Mouse (Mus musculus): ENCODE data around the gene Hivep2. TPM values are rescaled to one million over a fixed set of nuclear protein-coding genes. Genes with fewer than 3 reads are reported as not detected.

Hivep2 gene
- 10 to 100 TPM; 28.1 to 28.8 TPM for total RNA-seq (2021)
- long read RNA-seq, experiment 1, partial matches to known transcripts = 1 of 3 reads
- long read RNA-seq, experiment 1, other reads (novel, unspliced or antisense) = 2 of 3 reads
- long read RNA-seq, experiment 2, partial matches to known transcripts = 2 of 4 reads
- long read RNA-seq, experiment 2, other reads (novel, unspliced or antisense) = 2 of 4 reads

GRCm38 (mm10) chr10:13965974-13966829 is at the start of gene Hivep2:
TSS of gene Hivep2 (plus strand) at chr10:13966075.
- intact Hi-C loops (cut with DNase I) = loop anchor here (1.0 to 5.0 kb wide), 6 partner anchors 17 to 356 kb away; no protein-coding TSS in a partner anchor
- peak; percentile 69 to 72 for DNase-seq

- intact Hi-C loops (cut with DNase I) = no loop called here
- peak; percentile 51 to 68 for DNase-seq
Measured at GRCm38 (mm10) chr10:13916645-13917342, 49.1 kb upstream of the Hivep2 start.

- intact Hi-C loops (cut with DNase I) = no loop called here
- DNase-seq = no peak
Measured at GRCm38 (mm10) chr10:13921641-13922385, 44.1 kb upstream of the Hivep2 start.

GRCm38 (mm10) chr10:13929306-13929705 is 36.6 kb upstream of the Hivep2 start:
- no peak for DNase-seq
- intact Hi-C loops (cut with DNase I) = no loop called here

- intact Hi-C loops (cut with DNase I) = no loop called here
- DNase-seq = no peak
Measured at GRCm38 (mm10) chr10:13932147-13932546, 33.7 kb upstream of the Hivep2 start.

GRCm38 (mm10) chr10:13933320-13933719 is 32.6 kb upstream of the Hivep2 start:
- DNase-seq = no peak

GRCm38 (mm10) chr10:13935646-13936045 is 30.2 kb upstream of the Hivep2 start:
- intact Hi-C loops (cut with DNase I) = no loop called here
- no peak for DNase-seq

More at GRCm38 (mm10) chr10:13933320-13933719, 32.6 kb upstream of the Hivep2 start:
- intact Hi-C loops (cut with DNase I) = no loop called here

GRCm38 (mm10) chr10:13941406-13941805 is 24.5 kb upstream of the Hivep2 start:
- intact Hi-C loops (cut with DNase I) = no loop called here
- DNase-seq = no peak

GRCm38 (mm10) chr10:13943706-13944105 is 22.2 kb upstream of the Hivep2 start:
- no peak for DNase-seq
- intact Hi-C loops (cut with DNase I) = no loop called here

- intact Hi-C loops (cut with DNase I) = no loop called here
- DNase-seq = no peak
Measured at GRCm38 (mm10) chr10:13946498-13946897, 19.4 kb upstream of the Hivep2 start.

- intact Hi-C loops (cut with DNase I) = loop anchor here (5.0 kb wide), 2 partner anchors 96 to 396 kb away; partner anchors contain the start of gene Aig1
Measured at GRCm38 (mm10) chr10:13962965-13963364, 2.9 kb upstream of the Hivep2 start.

GRCm38 (mm10) chr10:13963908-13964500 is 1.9 kb upstream of the Hivep2 start:
- intact Hi-C loops (cut with DNase I) = loop anchor here (5.0 kb wide), 2 partner anchors 97 to 397 kb away; partner anchors contain the start of gene Aig1
- DNase-seq = no peak

More at GRCm38 (mm10) chr10:13962965-13963364, 2.9 kb upstream of the Hivep2 start:
- DNase-seq = no peak

GRCm38 (mm10) chr10:13964501-13965281 is 1.2 kb upstream of the Hivep2 start:
- intact Hi-C loops (cut with DNase I) = loop anchor here (5.0 kb wide), 4 partner anchors 97 to 397 kb away; partner anchors contain the start of gene Aig1
- peak; percentile 92 to 95 for DNase-seq

GRCm38 (mm10) chr10:13965316-13965973 is 430 bp upstream of the Hivep2 start:
- intact Hi-C loops (cut with DNase I) = loop anchor here (5.0 kb wide), 2 partner anchors 232 to 357 kb away; no protein-coding TSS in a partner anchor
- DNase-seq = peak; percentile 91

GRCm38 (mm10) chr10:13966830-13967450 is 1.1 kb downstream of the Hivep2 start:
- intact Hi-C loops (cut with DNase I) = loop anchor here (1.0 to 5.0 kb wide), 6 partner anchors 16 to 355 kb away; no protein-coding TSS in a partner anchor
- peak; percentile 78 to 82 for DNase-seq

GRCm38 (mm10) chr10:13967451-13968233 is 1.8 kb downstream of the Hivep2 start:
- intact Hi-C loops (cut with DNase I) = loop anchor here (2.0 to 5.0 kb wide), 5 partner anchors 15 to 355 kb away; no protein-coding TSS in a partner anchor
- peak; percentile 85 to 86 for DNase-seq

- intact Hi-C loops (cut with DNase I) = loop anchor here (5.0 kb wide), 2 partner anchors 229 to 354 kb away; no protein-coding TSS in a partner anchor
- DNase-seq = no peak
Measured at GRCm38 (mm10) chr10:13968234-13968555, 2.3 kb downstream of the Hivep2 start.
